Mouse (Mus musculus) retina, embryonic 14.5 days (tissue): ENCODE measurements at regions not wholly inside any gene's neighbourhood (a gene's known extent, or its start where the extent isn't known, plus 50 kb on each side); places are given as distances from the start of the nearest gene placed in this dataset.

Experiments
- DNase-seq: peaks from one replicate; pipeline ENCODE4 v3.0.0-alpha.2; 2015; ENCODE audit warnings: low spot score

DNA sequence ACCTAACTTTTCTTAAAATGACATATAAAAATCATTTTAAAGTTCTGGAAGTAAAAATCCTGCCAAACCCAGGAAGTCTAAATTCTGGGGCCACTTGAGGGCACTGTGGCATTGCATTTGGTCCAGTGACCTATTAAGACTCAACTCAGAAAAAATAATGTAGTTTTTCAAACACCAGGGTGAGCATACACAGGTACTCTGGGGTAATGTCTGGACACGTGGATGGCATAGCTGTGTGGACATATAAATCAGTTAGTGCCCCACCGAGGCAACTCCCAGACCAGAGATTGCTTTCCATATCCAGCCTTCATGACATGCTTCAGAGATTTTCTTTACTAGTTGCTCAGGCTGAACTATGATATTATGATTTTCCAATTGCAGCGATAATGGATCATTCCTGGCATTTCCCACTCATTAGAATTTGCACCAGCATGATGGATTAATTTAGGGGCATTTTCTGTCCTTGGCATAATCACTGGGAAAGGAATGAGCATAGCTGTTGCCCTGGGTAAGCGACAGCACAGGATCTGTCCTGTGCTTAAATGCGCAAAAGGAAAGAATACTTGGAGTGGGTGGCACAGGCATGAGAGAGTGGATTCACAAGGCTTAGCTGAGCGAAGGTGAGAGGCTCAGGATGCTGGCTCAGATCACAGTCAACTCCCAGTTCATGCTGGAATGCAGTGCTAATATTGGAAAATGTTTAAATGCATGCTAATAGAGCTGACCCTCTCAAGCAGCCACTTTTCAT, 1526.6 kb upstream of the Cdh8 start:
- peak; percentile 76 for DNase-seq

DNA sequence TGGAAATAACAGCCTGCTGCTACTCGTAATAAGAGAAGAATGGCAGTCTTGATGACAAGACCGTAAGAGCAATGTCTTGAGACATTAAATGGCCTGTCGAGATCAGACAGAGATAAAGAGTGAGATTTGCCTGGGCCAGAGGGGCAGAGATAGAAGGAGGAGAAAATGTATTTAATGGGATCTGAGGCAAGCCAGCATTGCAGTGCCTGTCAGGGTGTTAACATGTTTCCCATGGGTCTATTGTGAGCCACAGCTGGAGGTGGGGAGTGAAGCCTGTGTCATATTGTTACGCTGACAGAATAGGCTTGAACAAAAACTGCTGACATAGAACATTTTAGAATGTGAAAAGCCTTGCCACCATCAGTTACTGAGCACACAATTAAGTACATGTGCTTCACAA, 1523.3 kb upstream of the Cdh8 start:
- DNase-seq = peak; percentile 79

- DNase-seq = no peak
Measured at GRCm38 (mm10) chr8:100890307-100890706, 1474.0 kb upstream of the Cdh8 start.

DNA sequence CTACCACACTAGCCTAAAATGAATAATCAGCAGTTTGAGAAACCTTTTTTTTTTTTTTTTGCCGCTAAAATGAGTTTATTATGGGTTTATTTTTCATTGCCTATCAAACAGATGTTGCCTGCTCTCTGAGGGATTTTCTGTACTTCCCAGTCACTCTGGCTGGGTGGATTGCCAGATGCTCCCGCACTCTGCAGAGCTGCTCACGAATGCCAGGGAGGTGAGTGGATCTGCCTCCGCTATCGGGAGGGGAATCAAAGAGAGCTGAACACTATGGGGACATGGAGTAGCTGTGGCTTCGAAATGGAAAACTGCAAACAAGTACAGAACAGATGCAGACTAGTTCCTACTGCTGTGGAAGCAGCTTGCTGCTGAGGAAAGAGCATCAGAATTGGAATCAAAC, 1449.4 kb upstream of the Cdh8 start:
- no peak for DNase-seq

DNA sequence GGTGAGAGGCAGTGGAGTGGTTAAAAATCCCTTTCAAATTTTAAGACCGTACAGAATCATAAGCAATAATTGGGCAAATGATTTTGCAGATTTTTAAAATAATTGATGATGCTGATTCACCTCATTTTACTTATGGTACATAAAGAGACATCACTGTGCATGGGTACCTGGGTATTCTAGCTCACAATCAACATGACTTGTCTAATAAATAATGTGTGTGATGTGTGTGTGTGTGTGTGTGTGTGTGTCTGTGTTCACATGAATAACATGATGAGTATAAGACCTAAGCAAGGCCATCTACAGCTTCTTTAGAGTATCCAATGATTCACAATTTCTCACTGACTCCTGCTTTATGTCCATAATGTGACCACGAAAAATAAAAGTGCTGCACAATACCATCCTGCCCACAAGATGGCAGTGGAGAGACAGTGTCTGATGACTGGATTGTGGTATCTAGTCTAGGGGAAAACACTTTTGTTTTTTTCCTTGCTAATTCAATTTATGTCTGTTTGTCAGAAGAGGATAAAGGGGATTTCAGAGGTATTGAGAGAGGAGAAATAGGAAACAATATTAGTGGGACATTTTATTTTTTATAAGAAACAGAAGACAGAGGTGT, 1434.7 kb upstream of the Cdh8 start:
- peak; percentile 82 for DNase-seq
